Mouse (Mus musculus): ENCODE results near the gene Lasp1.

Lasp1 gene

GRCm38 (mm10) chr11:97811569-97812362 is 13.0 kb downstream of the Lasp1 start:
- DNase-seq = peak; percentile 50

- no peak for DNase-seq
These were observed 13.7 kb downstream of the Lasp1 start for GRCm38 (mm10) chr11:97812491-97812921.

- no peak for DNase-seq
These were observed 14.3 kb downstream of the Lasp1 start for GRCm38 (mm10) chr11:97813085-97813484.

- no peak for DNase-seq
These were observed 15.1 kb downstream of the Lasp1 start for GRCm38 (mm10) chr11:97813746-97814515.

- DNase-seq = no peak
These were observed 16.9 kb downstream of the Lasp1 start for GRCm38 (mm10) chr11:97815736-97816135.

- DNase-seq = no peak
These were observed 17.4 kb downstream of the Lasp1 start for GRCm38 (mm10) chr11:97816176-97816575.

GRCm38 (mm10) chr11:97816916-97817315 is 18.1 kb downstream of the Lasp1 start:
- no peak for DNase-seq

- no peak for DNase-seq
These were observed 18.6 kb downstream of the Lasp1 start for GRCm38 (mm10) chr11:97817379-97817778.

GRCm38 (mm10) chr11:97818003-97818402 is 19.2 kb downstream of the Lasp1 start:
- DNase-seq = no peak

- peak; percentile 66 for DNase-seq
These were observed 19.8 kb downstream of the Lasp1 start for GRCm38 (mm10) chr11:97818571-97818970.

- no peak for DNase-seq
These were observed 20.3 kb downstream of the Lasp1 start for GRCm38 (mm10) chr11:97819102-97819501.

GRCm38 (mm10) chr11:97819923-97820322 is 21.1 kb downstream of the Lasp1 start:
- DNase-seq = no peak

- DNase-seq = peak; percentile 76
These were observed 22.0 kb downstream of the Lasp1 start for GRCm38 (mm10) chr11:97820840-97821239.

GRCm38 (mm10) chr11:97821401-97822064 is 22.7 kb downstream of the Lasp1 start:
- no peak for DNase-seq

- peak; percentile 87 for DNase-seq
These were observed 24.2 kb downstream of the Lasp1 start for GRCm38 (mm10) chr11:97822840-97823603.

- DNase-seq = no peak
These were observed 25.4 kb downstream of the Lasp1 start for GRCm38 (mm10) chr11:97824168-97824567.

GRCm38 (mm10) chr11:97824895-97825294 is 26.1 kb downstream of the Lasp1 start:
- DNase-seq = no peak

GRCm38 (mm10) chr11:97825295-97825694 is 26.5 kb downstream of the Lasp1 start:
- DNase-seq = no peak

GRCm38 (mm10) chr11:97825971-97826370 is 27.2 kb downstream of the Lasp1 start:
- peak; percentile 15 for DNase-seq

GRCm38 (mm10) chr11:97826414-97826813 is 27.6 kb downstream of the Lasp1 start:
- DNase-seq = peak; percentile 14

- DNase-seq = no peak
These were observed 28.9 kb downstream of the Lasp1 start for GRCm38 (mm10) chr11:97827654-97828053.

- DNase-seq = no peak
These were observed 30.6 kb downstream of the Lasp1 start for GRCm38 (mm10) chr11:97829365-97829764.

Measured in cerebellum, adult 9-11 months (tissue).